Mouse (Mus musculus): ENCODE measurements at regions not wholly inside any gene's neighbourhood (a gene's known extent, or its start where the extent isn't known, plus 50 kb on each side); places are given as distances from the start of the nearest gene placed in this dataset.

- no peak for TF ChIP-seq POLR2A (IDR thresholded peaks at IDR 0.05; ENCODE audit: extremely low read depth, insufficient read depth, low read length)
- no peak for TF ChIP-seq CTCF (IDR thresholded peaks at IDR 0.05; ENCODE audit: low read depth, low read length)
Measured at GRCm38 (mm10) chr6:111813982-111814603, 459.5 kb upstream of the Lmcd1 start.
